Mouse (Mus musculus): ENCODE measurements around the gene Usp45.
A peak's percentile ranks its signal among the peaks of the same experiment; 100 is the strongest.

Gene Usp45

DNA sequence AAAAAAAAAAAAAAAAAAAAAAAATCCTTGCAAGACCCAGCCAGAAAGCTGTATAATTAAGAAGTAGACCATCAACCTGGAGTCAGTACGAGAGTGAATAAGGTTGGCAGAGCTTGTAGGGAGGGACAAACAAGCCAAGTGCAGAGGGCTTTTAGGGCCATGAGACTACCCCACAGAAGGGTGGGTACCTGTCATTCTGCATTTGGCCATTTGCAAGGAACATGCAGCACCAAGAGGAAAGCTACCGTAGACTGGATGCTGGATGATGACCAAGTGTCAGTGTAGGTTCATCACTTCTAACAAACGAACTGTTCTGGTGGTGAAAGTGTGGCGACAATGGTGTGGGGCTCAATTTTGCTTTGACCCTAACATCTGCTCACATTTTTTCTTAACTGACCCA, 22.9 kb downstream of the Usp45 start:
- no peak for DNase-seq (ENCODE audit: low spot score)

DNA sequence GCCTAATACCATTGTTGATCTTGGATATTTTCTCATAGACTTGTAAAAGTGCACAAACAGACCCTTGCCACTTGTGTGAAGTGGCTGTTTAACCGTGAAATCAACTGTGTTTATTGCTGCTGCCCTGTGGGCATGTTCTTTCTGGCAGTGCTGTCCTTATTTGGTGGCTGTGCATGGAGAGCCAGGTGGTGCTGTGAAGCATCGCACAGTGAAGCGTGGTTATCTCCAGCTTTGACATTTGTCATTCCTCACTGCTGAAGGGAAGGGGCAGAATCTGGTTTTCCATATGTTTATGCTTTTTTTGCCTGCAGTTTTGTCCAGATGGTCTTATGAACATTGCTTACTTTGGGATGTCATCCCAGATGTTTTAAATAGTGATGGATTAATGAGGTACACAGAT, 26.7 kb downstream of the Usp45 start:
- DNase-seq (ENCODE audit: low spot score): no peak

DNA sequence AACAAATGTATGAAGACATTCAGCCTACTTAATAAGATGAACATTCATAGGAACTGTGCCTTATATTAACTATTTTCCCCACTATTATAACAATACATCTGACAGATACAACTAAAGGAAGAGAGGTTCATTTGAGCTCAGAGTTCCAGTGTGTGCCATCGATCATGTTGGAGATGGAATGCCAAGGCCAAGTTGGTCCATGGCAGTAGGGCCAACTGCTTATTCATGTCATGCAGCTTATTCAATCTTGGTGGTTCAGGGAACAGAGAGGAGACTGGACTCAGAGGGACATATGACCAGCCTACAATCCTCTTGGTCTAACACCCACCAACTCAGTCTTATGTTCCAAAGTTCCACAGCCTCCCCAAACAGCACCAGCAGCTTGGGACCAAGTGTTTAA, 34.1 kb downstream of the Usp45 start:
- no peak for DNase-seq (ENCODE audit: low spot score)

DNA sequence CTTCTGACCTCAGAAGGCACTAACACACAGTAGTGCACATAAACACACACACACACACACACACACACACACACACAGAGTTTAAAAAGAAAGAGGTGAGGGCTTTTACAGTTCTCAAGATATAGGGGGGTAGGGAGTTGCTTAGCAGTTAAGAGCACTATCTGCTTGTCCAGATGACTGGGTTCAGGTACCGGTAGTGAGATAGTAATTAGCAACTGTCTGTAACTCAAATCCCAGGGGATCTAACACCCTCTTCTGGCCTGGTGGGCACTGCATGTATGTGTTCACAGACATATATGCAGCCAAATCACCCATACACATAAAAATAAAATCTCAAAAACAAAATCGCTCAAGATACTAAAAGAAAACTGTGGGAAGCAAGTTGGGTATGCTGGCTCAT, 34.7 kb downstream of the Usp45 start:
- no peak for DNase-seq (ENCODE audit: low spot score)

DNA sequence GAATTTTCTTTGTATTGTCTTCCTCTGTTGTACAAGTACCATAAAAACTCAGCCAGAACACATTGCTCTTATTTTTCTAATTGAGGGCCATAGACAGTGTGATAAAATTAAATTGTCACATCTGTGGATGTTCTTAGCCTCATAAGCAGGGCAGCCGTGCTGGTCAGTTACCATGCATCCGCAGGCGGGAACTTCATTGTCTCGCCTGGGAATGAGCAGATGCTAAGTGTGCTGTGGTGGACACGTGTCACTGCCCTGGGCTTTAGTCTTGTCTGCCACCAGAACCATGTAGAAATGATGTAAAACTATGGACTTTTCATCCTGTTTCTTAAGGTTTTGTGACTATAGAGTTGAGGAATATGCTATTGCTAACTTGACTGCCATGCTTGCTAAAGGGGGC, 40.2 kb downstream of the Usp45 start:
- DNase-seq (ENCODE audit: low spot score): no peak

DNA sequence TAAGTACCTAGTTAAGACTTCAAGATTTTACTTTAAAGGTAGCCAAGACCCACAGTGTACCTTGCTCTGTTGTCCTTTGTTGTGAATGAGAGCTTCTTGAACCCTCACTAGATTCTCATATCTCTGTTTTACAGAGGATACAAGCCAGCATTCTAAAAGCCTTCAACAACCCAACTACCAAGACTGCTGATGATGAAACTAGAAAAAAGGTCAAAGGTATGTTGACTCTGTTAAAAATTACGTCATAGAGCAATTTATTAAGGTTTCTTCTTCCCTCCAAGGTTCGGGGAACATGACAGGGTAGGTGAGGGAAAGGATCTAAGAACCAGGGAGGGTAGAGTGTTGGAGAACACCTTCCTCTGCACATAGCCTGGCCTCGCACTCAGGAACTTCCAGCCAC, 43.7 kb downstream of the Usp45 start:
- no peak for DNase-seq (ENCODE audit: low spot score)

DNA sequence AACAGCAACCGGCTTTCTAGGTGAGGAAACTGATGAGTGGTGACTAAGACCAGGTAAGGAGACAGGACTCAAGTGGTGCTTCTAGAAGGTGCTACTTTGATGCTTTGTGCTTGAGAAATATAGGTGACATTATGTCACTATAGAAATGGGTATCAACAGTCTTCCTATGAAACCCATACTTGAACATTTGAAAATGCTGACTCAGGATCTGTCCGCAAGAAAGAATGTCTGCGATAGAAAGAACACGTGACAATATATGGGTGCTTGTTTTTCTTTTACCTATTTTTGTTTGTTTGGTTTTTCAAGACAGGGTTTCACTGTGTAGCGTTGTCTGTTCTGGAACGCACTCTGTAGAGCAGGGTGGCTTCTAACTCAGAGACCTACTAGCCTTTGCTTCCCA, 45.7 kb downstream of the Usp45 start:
- no peak for DNase-seq (ENCODE audit: low spot score)

DNA sequence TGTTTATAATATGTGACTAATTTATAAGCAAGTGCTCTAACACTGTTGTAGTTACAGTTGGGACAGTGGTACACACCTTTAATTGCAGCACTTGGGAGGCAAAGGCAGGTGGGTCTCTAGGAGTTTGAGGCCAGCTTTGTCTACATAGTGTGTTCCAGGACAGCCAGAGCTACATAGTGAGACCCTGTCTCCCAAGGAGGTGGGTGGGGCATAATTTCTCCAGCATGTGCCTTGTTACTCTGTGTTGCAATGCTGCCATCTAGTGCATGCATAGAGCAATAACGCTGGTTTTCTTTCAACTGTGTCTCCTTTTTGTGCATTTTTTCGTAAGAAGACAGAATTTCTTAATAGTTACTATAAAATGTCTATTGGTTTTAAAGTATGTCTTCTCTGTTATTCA, 47.1 kb downstream of the Usp45 start:
- peak; percentile 15 for DNase-seq (ENCODE audit: low spot score)

DNA sequence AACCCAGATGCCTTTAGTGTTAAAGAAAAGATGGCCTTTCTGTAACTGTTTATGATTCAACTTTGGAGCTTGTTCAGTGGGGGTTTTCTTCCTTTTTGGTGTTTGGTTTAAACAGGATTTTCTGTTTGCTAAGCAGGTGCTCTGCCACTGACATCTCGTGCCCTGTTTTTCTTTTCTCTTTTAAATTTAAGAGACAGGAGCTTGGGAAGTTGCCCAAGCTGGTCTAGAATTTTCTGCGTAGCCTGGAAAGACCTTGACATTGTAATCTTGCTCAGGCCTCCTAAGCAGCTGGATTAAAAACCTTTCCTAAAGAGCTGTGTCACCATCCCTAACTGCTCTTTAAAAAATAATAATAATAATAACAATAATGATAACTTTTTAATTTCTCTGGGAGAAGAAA, 59.7 kb downstream of the Usp45 start:
- no peak for DNase-seq (ENCODE audit: low spot score)

DNA sequence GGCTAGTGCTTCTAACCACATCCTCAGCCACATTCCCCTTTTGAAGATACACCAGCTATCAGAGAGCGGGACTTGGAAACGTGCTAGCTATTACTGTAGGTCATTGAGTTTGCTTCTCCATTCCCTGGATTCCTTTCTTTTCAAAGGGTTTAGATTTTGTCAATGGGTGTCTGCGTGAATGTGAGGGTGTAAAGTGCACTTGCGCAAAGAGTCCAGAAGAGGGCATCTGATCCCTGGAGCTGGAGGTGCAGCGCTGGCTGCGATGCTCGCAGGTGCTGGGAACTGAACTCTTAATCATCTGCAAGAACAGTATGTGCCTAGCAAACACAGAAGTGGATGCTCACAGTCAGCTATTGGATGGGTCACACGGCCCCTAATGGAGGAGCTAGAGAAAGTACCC, 65.9 kb downstream of the Usp45 start:
- no peak for DNase-seq (ENCODE audit: low spot score)

DNA sequence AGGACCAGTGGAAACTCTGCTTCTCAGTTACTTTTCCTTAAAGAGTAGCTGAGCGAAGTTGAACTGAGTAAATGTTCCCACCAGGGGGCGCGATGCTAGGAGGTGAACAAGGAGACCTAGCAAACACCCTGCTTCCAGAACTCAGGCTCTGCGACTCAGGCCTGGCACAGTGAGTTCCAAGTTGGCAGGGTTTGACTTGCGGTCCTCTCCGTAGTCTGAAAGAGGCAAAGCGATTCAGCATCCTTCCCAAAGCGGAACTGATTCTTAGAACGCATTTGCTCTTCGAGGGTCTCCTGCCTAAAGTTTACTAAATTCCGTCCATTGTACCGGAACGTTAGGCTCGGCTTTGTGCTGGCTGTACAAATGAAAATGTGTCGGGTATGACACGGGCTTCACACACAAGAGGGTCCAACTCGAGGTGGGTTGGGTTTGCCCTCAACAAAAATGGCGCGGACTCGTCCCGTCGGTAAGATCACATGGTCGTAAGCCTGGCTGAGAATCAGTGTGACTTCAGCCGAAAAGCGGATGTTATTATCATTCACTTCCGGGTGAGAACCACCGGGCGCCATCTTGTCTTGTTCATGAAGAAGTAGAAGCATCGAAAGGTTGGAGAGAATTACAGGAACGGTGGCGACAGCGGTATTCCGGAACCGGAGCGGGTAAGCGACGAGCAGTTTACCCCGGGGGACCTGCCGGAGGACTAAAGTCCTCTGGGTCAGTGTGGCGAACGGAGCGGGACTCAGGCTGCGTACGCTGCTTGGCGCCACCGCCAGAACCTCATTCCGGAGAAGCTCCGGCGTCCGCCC, 80.7 kb downstream of the Usp45 start, which contains the start of gene Pnisr:
TSS of gene Pnisr (plus strand) at position 103 of the 806 bp plus-strand sequence.
- DNase-seq (ENCODE audit: low spot score): peak; percentile 87

DNA sequence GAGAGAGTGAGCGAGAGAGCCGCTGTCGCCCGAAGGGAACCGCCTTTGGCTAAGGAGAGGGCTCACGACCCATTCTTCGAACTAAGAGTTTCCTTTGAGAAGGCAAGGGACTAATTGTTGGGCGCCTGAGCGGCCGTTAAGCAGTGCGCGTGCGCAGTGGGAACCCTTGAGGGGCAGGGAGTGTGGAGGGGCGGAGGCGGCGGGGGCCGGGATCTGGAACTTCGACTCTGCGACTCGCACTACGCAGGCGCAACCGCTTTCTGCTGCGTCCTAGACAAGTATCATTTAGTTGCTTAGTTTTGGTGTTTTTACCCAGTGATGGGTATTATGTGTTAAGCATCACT, 81.3 kb downstream of the Usp45 start:
- no peak for DNase-seq (ENCODE audit: low spot score)

DNA sequence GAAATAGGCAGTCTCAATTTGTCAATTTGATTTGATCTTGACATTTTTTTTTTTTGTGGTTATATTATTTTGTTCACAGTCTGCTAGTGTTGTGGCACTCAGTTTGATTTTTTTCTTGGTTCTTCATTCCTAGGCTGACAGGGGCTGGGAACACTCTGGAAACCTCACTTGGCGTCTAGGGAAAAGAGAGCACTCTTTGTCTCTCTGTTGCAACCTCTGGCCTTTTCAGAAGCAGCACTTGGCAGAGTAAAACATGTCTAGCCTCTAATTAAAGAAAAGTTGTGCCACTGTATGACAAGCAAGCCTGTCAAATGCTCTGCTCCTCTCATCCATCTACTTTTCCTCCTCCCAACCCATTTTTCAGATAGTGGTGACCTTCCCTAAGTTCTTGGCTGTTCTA, 90.5 kb downstream of the Usp45 start:
- DNase-seq (ENCODE audit: low spot score): no peak

DNA sequence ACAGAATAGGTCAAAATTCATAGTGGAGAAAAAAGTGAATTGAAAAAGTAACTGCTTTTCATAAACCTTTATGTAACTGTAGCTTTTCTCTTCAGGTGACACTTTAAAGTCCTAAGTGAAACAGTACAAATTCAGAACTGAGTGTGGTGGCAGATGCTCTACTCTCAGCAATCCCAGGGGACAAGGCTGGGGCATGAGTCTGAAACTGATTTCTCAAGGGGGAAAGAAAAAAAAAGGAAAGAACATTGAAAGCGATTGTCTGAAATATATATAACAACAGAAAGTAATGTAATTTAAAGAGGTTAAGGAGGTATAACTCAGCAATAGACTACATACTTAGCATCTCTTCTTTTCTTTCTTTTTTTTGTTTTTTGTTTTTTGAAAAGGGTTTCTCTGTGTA, 98.3 kb downstream of the Usp45 start:
- DNase-seq (ENCODE audit: low spot score): no peak

DNA sequence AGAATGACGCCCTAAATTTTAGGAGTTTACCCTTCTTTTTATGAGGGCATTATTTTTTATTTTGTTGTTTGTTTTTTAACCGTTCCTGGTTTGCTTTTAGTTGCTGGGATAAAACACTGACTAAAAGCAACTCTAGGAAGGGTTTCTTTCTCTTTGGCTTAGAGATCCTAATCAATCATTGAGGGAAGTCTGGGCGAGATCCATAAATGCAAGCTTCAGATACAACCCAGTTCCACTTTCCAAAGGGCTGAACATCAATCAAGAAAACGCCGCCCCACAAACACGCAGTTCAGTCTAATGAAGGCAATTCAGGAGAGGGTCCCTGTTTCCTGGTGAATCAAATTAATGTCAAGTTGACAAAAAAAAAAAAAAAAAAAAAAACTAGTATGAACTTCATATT, 111.8 kb downstream of the Usp45 start:
- no peak for DNase-seq (ENCODE audit: low spot score)

DNA sequence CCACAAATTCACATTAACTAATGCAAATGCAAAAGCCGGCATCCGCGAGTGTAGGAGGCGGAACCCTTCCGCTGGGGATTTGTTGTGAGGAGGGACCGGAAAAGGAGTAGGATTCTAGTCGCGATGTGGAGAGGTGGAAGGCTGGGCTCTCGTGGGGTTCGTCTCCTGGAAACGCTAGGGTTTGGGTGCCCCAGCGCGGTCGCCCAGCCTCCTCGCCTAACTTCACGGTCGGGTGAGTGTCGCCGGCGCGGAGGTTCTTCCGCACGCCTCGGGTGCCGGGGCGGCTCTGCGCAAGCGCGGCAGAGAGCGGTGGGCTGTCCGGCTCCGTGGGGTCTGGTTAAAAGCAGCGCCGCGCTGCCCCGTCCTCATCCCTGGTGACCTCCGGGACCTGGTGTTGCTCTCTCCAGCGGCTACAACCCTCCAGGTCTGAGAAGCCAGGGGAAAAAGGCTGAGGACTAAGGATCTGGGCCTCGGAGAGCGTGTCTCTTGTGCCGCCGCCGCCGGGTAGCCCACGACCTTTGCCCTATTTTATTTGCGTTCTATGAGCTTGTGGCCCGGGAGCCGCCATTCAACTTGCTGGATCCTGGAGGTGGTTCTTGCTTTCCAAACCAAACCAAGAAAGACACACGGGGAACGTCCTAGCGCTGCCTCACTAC, 112.7 kb downstream of the Usp45 start, which contains the start of gene Coq3:
TSS of gene Coq3 (plus strand) at position 109 of the 656 bp plus-strand sequence.
- DNase-seq (ENCODE audit: low spot score): peak; percentile 55

DNA sequence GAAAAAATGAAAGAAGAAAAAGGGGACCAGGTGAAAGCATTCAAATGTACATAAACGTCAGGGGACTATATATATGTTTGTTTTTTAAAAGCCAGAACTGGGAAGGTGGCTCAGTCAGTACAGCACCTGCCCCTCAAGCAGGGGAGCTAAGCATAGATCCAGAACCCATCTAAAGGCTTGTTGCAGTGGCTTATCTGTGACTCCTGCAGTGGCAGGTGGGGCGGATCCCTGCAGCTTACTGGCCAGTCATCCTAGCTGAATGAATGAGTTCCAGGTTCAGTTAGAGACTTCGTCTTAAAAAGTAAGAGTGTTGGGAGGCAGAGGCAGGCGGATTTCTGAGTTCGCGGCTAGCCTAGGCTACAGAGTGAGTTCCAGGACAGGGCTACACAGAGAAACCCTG, 115.8 kb downstream of the Usp45 start:
- DNase-seq (ENCODE audit: low spot score): no peak

DNA sequence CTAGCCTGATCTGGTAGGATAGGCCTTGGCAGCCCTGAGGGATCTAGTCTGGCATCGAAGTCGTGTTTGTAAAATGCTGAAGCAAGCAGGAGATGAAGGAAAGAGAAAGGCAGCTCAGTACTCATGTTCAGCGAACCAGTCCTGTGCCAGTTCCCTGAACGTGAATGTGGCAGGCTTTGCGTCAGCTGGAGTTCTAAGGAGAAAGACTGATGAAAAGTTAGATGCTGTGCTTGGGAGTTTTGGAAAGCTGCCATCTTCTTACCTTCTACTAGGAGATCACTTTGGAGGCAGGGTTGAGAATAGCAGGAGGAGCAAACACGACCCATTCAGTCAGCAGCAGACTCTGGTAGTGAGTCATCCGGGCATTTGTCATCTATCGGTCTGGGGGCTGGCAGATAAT, 118.9 kb downstream of the Usp45 start:
- DNase-seq (ENCODE audit: low spot score): no peak
